Mouse (Mus musculus): ENCODE measurements around the gene Mmp21.

The Mmp21 gene

GRCm38 (mm10) chr7:133679439-133679838 is 422 bp downstream of the Mmp21 start:
- no peak for TF ChIP-seq GATA4 (IDR thresholded peaks at IDR 0.05; ENCODE audit: insufficient replicate concordance, low read length)

- no peak for TF ChIP-seq GATA4 (IDR thresholded peaks at IDR 0.05; ENCODE audit: insufficient replicate concordance, low read length)
Measured at GRCm38 (mm10) chr7:133678716-133679115, 1.1 kb downstream of the Mmp21 start.

- no peak for TF ChIP-seq GATA4 (IDR thresholded peaks at IDR 0.05; ENCODE audit: insufficient replicate concordance, low read length)
Measured at GRCm38 (mm10) chr7:133676002-133676401, 3.9 kb downstream of the Mmp21 start.

GRCm38 (mm10) chr7:133670846-133671245 is 9.0 kb downstream of the Mmp21 start:
- no peak for TF ChIP-seq GATA4 (IDR thresholded peaks at IDR 0.05; ENCODE audit: insufficient replicate concordance, low read length)

- TF ChIP-seq GATA4 (IDR thresholded peaks at IDR 0.05; ENCODE audit: insufficient replicate concordance, low read length) = no peak
Measured at GRCm38 (mm10) chr7:133669946-133670345, 9.9 kb downstream of the Mmp21 start.

GRCm38 (mm10) chr7:133669071-133669470 is 10.8 kb downstream of the Mmp21 start:
- TF ChIP-seq GATA4 (IDR thresholded peaks at IDR 0.05; ENCODE audit: insufficient replicate concordance, low read length) = no peak

- TF ChIP-seq GATA4 (IDR thresholded peaks at IDR 0.05; ENCODE audit: insufficient replicate concordance, low read length) = no peak
Measured at GRCm38 (mm10) chr7:133662467-133662866, 17.4 kb downstream of the Mmp21 start.

- TF ChIP-seq GATA4 (IDR thresholded peaks at IDR 0.05; ENCODE audit: insufficient replicate concordance, low read length) = no peak
Measured at GRCm38 (mm10) chr7:133645716-133646115, 34.1 kb downstream of the Mmp21 start.

GRCm38 (mm10) chr7:133638821-133639220 is 41.0 kb downstream of the Mmp21 start:
- no peak for TF ChIP-seq GATA4 (IDR thresholded peaks at IDR 0.05; ENCODE audit: insufficient replicate concordance, low read length)

GRCm38 (mm10) chr7:133638306-133638705 is 41.6 kb downstream of the Mmp21 start:
- no peak for TF ChIP-seq GATA4 (IDR thresholded peaks at IDR 0.05; ENCODE audit: insufficient replicate concordance, low read length)

GRCm38 (mm10) chr7:133637361-133638305 is 42.2 kb downstream of the Mmp21 start, which contains the start of gene Edrf1:
Gene Edrf1, plus strand, starts transcription at chr7:133637543.
- no peak; the same call in 1 of the 2 replicates for TF ChIP-seq GATA4 (IDR thresholded peaks at IDR 0.05; ENCODE audit: insufficient replicate concordance, low read length)

- TF ChIP-seq GATA4 (IDR thresholded peaks at IDR 0.05; ENCODE audit: insufficient replicate concordance, low read length) = no peak
Measured at GRCm38 (mm10) chr7:133636738-133637352, 43.0 kb downstream of the Mmp21 start.

GRCm38 (mm10) chr7:133634932-133635650 is 44.8 kb downstream of the Mmp21 start:
- no peak for TF ChIP-seq GATA4 (IDR thresholded peaks at IDR 0.05; ENCODE audit: insufficient replicate concordance, low read length)

GRCm38 (mm10) chr7:133632476-133632875 is 47.4 kb downstream of the Mmp21 start:
- TF ChIP-seq GATA4 (IDR thresholded peaks at IDR 0.05; ENCODE audit: insufficient replicate concordance, low read length) = no peak

- TF ChIP-seq GATA4 (IDR thresholded peaks at IDR 0.05; ENCODE audit: insufficient replicate concordance, low read length) = no peak
Measured at GRCm38 (mm10) chr7:133630821-133631220, 49.0 kb downstream of the Mmp21 start.

Data from liver, adult (tissue).